Mouse (Mus musculus) forebrain, embryonic 13.5 days (tissue): ENCODE measurements around the gene Hdgfl2. TPM values are rescaled to one million over a fixed set of nuclear protein-coding genes. Genes with fewer than 3 reads are reported as not detected.
"Not testable (repeated sequence)": the region's sequence is repeated elsewhere in the genome, so short reads cannot be mapped to it uniquely, and the experiment has no call there.

ENCODE experiments used
- ATAC-seq: fragments of 200-750 bp; cut with Nextera tagmentation; 2 replicates; pipeline ENCODE4 v1.8.0; 2017
- H3K27ac ChIP-seq: fragments of 300-500 bp; sonication (generic); 2 replicates; pipeline ENCODE4 v1.5.1; 2015; ENCODE audit warnings: inconsistent platforms, mild to moderate bottlenecking, moderate library complexity
- H3K27me3 ChIP-seq: fragments of 300-500 bp; sonication (generic); 2 replicates; pipeline ENCODE4 v1.6.1; 2015; ENCODE audit warnings: mild to moderate bottlenecking, inconsistent platforms
- H3K36me3 ChIP-seq: fragments of 300-500 bp; sonication (generic); 2 replicates; pipeline ENCODE4 v1.6.1; 2015; ENCODE audit warnings: mild to moderate bottlenecking, inconsistent platforms; ENCODE audit not compliant: poor library complexity, severe bottlenecking
- H3K4me1 ChIP-seq: fragments of 300-500 bp; sonication (generic); 2 replicates; pipeline ENCODE4 v1.6.1; 2015; ENCODE audit warnings: inconsistent platforms
- H3K4me2 ChIP-seq: fragments of 300-500 bp; sonication (generic); 2 replicates; pipeline ENCODE4 v1.6.1; 2015; ENCODE audit warnings: inconsistent platforms, mild to moderate bottlenecking, moderate library complexity
- H3K4me3 ChIP-seq: fragments of 300-500 bp; sonication (generic); 2 replicates; pipeline ENCODE4 v1.5.1; 2015; ENCODE audit warnings: mild to moderate bottlenecking, inconsistent platforms
- H3K9ac ChIP-seq: fragments of 300-500 bp; sonication (generic); 2 replicates; pipeline ENCODE4 v1.6.1; 2015; ENCODE audit warnings: mild to moderate bottlenecking, inconsistent platforms
- H3K9me3 ChIP-seq: fragments of 300-500 bp; sonication (generic); replicated peaks from 2 replicates; pipeline ENCODE4 v1.6.1; 2016; ENCODE audit warnings: inconsistent platforms
- WGBS: fragments of 180-500 bp; shearing (Covaris S2); methylation state at CpG from one replicate; pipeline ENCODE4 v1.1.7; 2015; 5-methylcytosine and 5-hydroxymethylcytosine counted together
- polyA plus RNA-seq: library from polyadenylated mRNA; unstranded; fragments of >200 nt; fragmentation: Nextera tagmentation; extraction: Ambion mirVana; gene quantifications from 2 replicates; pipeline ENCODE4 v1.2.1, GENCODE M21; 2015

Gene Hdgfl2
- polyA plus RNA-seq, 1 experiment from 2014 or later: 163 TPM

DNA sequence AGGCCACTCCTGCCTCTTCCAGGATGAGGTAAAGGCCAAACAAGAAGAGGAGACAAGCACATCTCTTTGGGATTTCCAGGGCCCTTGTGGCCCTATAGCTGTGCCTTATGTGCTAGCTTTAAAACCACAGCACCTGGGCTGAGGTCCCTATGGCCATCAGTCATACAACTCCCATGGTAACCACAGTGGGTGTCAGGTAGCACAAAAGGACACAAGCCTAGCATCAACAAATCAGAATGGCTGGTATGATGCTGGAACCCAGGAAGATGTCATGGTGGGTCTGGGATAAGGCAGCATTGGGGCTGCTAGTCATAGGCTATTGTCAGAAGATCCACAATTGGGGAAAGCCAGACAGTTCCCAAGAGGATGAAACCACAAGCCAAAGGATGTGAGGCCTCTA, 8.3 kb upstream of the Hdgfl2 start:
- Histone ChIP-seq H3K4me3 (no peak overlapping the region), H3K4me2 (no peak overlapping the region), H3K9me3 (no peaks in the 10 kb centered on the region), H3K9ac (no peak overlapping the region), H3K27me3 (no peaks in the 10 kb centered on the region), H3K4me1 (peaks cover 20% of the 10 kb centered on the region), H3K36me3 (peaks cover 71% of the 10 kb centered on the region), H3K27ac (no peak overlapping the region)
- ATAC-seq: no peak

DNA sequence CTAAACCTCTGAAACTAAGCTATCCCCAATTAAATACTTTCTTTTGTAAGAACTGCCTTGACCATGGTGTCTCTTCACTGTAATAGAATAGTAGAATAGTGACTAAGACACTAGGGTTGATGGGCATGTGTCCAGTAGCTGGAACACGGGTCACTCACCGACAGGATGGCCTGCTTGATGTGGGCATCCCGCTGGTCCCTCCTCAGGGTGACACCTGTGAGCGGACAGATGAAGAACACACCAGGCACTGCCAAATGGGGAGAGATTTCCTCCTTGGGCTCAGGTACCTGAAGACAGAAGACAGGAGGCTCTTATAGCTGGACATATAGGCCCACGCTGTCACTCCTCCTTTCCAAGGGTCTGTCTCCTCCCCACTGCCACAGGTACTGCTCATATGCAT, 7.2 kb upstream of the Hdgfl2 start:
- no peak overlapping the region for H3K4me3 ChIP-seq
- WGBS: 89% methylated on average over 5 of the region's 5 CpGs
- H3K36me3 ChIP-seq: peaks cover 60% of the 10 kb centered on the region
- no peak for ATAC-seq
- H3K4me1 ChIP-seq: peaks cover 20% of the 10 kb centered on the region
- no peaks in the 10 kb centered on the region for H3K9me3 ChIP-seq
- H3K4me2 ChIP-seq: no peak overlapping the region
- no peaks in the 10 kb centered on the region for H3K27me3 ChIP-seq
- H3K9ac ChIP-seq: no peak overlapping the region
- no peak overlapping the region for H3K27ac ChIP-seq

DNA sequence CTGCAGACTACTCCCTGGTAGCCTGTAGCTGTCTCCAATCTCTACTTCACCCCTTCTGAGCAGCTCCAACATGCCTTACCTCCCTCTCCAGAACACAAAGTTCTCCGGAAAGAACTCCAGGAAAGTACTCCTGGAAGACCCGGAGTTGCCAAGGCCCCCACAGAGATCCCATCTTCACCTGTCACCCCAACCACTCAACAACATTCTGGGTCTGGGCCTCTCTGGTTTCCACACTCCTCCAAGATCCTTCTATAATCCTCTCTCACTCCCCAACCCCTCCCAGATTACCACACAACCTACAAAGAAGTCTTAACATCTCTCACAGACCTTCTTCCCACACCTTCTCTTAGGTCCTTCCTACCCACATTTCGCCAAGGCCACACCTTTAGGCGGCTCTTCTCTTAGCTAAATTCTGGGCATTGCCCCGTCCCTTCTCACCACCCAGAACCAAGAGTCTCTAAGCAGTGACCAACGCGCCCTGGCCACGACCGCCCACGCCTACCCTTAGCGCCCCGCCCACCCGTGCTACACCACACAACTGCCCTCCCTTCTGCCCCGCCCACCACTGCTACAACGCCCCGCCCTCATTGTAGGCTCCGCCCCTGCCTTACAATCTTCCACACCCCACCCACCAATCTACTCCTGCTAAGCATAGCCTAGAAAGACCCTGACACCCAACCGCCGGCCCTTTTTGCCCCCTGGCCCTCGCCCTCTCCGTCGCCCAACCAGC, 5.2 kb upstream of the Hdgfl2 start:
- Histone ChIP-seq H3K4me2 (peak overlapping the region; percentile 74), H3K4me1 (peaks cover 20% of the 10 kb centered on the region), H3K4me3 (peak overlapping the region; percentile 77), H3K9me3 (no peaks in the 10 kb centered on the region), H3K36me3 (peaks cover 39% of the 10 kb centered on the region), H3K27ac (peak overlapping the region; percentile 88), H3K9ac (peak overlapping the region; percentile 83), H3K27me3 (no peaks in the 10 kb centered on the region)
- ATAC-seq: peak; percentile 2
- WGBS: 8% methylated on average over 22 of the region's 22 CpGs

DNA sequence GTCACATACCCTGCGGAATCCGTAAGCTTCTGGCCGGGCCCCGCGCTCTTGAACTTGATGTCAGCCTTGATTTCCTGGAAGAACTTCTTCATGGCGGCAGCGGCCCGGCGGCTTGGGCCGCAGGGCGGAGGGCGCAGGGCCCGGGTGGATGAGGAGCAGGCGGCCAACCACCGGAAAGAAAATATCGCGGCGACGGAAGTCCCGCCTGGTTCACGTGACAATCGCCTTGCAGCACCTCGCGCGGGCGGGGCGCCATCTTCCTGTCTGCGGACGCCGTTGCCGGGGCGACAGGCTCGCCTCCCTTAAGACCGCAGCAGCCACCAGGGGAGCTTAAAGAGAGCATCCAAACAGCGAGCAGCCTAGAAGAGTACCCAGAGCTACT, 4.6 kb upstream of the Hdgfl2 start, which contains the start of gene Ubxn6:
Gene Ubxn6, minus strand, starts transcription at position 202 of the 382 bp plus-strand sequence.
- Histone ChIP-seq H3K4me1 (peaks cover 20% of the 10 kb centered on the region), H3K27ac (peak within 1 kb of the TSS; percentile 88), H3K27me3 (no peaks in the 10 kb centered on the region), H3K9me3 (no peaks in the 10 kb centered on the region), H3K4me2 (peak within 1 kb of the TSS; percentile 74), H3K36me3 (peaks cover 34% of the 10 kb centered on the region), H3K4me3 (peak within 1 kb of the TSS; percentile 77), H3K9ac (peak within 1 kb of the TSS; percentile 83)
- peak; percentile 68 for ATAC-seq
- WGBS: 0% methylated on average over 35 of the region's 35 CpGs

DNA sequence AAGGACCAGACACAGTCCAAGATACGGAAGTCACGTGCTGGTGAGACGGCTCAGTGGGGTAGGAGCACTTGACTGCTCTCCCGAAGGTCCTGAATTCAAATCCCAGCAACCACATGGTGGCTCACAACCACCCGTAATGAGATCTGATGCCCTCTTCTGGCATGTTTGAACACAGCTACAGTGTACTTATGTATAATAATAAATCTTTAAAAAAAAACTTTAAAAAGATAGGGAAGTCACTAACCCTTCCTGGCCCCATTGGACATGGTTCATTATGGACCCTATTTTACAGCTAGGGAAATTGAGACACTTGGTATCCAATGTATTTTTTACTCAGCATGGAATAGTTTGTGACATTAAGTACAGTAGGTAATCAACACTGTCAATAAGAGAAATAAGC, 1.9 kb upstream of the Hdgfl2 start:
- Histone ChIP-seq H3K4me2 (no peak overlapping the region), H3K9ac (no peak overlapping the region), H3K4me3 (no peak overlapping the region), H3K27ac (no peak overlapping the region), H3K4me1 (peaks cover 47% of the 10 kb centered on the region), H3K9me3 (no peaks in the 10 kb centered on the region), H3K36me3 (peaks cover 13% of the 10 kb centered on the region), H3K27me3 (no peaks in the 10 kb centered on the region)
- no peak for ATAC-seq
- WGBS: 94% methylated on average over 5 of the region's 5 CpGs

DNA sequence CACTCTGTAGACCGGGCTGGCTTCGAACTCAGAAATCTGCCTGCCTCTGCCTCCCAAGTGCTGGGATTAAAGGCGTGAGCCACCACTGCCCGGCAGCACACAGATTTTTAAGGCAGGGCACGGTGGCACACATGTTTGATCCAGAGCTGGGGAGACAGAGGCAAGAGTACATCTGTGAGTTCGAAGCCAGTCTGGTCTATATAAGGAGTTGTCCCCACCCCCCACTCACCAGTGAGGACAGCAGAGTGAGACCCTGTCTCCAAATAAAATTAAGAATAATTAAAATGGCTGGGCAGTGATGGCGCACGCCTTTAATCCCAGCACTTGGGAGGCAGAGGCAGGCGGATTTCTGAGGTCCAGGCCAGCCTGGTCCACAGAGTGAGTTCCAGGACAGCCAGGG, 1.1 kb upstream of the Hdgfl2 start:
- WGBS: 62% methylated on average over 9 of the region's 9 CpGs
- H3K9ac ChIP-seq, H3K27ac ChIP-seq, H3K27me3 ChIP-seq, H3K9me3 ChIP-seq, ATAC-seq: not testable (repeated sequence)
- Histone ChIP-seq H3K4me3 (peak overlapping the region; percentile 80; the same call in 1 of the 2 replicates), H3K4me1 (peaks cover 51% of the 10 kb centered on the region), H3K4me2 (peak overlapping the region; percentile 41), H3K36me3 (peaks cover 14% of the 10 kb centered on the region)

DNA sequence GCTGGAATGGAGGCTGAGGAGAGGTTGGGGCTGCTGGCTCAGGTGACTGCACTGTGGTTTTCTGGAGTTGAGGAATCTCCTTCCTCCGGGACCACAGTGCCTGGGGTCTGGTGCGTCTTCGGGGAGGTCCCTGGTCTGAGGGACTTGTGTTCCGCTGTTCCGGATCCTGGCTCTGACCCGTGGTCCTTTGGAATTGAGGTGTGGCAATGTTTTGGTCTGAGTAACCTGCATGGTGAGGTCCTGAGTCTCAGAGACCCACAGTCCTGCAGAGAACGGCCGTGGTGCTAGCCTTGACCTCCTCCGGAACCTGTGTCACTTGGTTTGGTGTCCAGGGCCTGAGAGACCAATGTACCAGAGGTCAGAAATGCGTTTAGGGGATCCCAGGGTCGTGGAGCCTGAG, 487 bp downstream of the Hdgfl2 start:
- H3K27ac ChIP-seq: peak overlapping the region; percentile 53; the same call in 1 of the 2 replicates
- ATAC-seq: no peak
- WGBS: 1% methylated on average over 10 of the region's 11 CpGs

DNA sequence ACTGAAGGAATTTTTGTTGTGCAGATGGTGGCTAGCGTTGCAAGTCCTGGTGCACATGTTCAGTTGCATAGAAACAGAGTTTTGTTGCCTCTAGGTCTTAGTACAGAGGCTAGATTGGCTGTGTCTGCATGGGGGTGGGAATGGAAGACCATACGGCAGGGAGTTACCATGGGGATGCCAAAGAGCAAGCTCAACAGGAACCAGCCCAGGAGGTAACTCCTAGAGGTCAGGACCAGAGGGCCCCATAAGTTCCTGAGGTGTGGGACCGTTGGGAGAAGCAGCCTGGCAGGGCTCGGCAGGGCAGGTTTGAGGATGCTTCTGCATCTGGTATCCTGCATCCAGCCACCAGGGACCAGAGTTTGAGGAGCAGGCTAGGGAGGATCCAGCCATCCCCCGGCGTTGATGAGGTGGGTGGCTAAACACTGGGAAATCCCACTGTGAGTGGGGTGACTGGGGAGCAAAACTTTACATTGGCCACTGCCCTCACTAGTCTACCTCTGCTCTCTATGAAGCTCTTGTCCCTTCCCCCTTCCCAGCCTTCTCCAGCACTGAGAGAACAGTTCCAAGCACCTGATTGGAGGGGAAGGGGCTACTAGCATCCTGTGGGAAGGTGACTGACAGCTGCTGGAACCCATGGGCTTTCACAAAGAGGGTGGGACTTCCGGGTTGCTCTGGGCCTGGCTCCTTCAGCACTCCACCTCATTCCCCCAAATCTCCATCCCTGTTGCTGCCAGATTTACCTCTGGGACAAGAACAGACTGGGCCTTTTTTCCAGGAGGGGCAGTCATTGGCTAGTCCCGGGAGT, 1.5 kb downstream of the Hdgfl2 start:
- 9% methylated on average over 8 of the region's 8 CpGs for WGBS
- Histone ChIP-seq H3K36me3 (peaks cover 35% of the 10 kb centered on the region), H3K9ac (peak overlapping the region; percentile 84), H3K4me2 (peak overlapping the region; percentile 99), H3K9me3 (no peaks in the 10 kb centered on the region), H3K27ac (peak overlapping the region; percentile 63), H3K4me3 (peak overlapping the region; percentile 80), H3K27me3 (no peaks in the 10 kb centered on the region), H3K4me1 (peaks cover 32% of the 10 kb centered on the region)
- peak; percentile 66 for ATAC-seq

More for the DNA sequence above, 487 bp downstream of the Hdgfl2 start:
- peak overlapping the region; percentile 99 for H3K4me2 ChIP-seq
- no peaks in the 10 kb centered on the region for H3K9me3 ChIP-seq
- H3K9ac ChIP-seq: peak overlapping the region; percentile 84
- H3K4me3 ChIP-seq: peak overlapping the region; percentile 80
- H3K36me3 ChIP-seq: peaks cover 26% of the 10 kb centered on the region
- H3K27me3 ChIP-seq: no peaks in the 10 kb centered on the region
- peaks cover 39% of the 10 kb centered on the region for H3K4me1 ChIP-seq

DNA sequence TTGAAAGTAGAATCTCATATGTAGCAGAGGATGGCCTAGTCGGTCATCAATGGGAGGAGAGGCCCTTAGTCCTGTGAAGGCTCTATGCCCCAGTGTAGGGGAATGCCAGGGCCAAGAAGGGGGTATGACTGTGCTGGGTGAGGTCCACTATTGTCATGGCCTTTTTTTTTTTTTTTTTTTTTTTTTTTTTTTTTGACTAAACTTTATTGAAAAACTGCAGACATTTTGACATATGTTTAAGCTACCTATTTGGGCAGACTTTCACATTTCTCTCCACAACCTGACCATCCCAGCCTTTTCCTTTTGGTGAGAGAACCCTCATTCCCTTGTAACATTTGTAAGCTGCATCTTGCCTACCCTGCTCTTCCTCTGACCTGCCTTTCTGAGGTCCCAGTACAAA, 12.9 kb downstream of the Hdgfl2 start:
- Histone ChIP-seq H3K9ac (no peak overlapping the region), H3K4me1 (no peaks in the 10 kb centered on the region), H3K36me3 (peaks cover 75% of the 10 kb centered on the region), H3K27me3 (no peaks in the 10 kb centered on the region), H3K4me2 (no peak overlapping the region), H3K4me3 (no peak overlapping the region), H3K27ac (no peak overlapping the region), H3K9me3 (no peaks in the 10 kb centered on the region)
- WGBS: 100% methylated on average over 1 of the region's 1 CpGs
- ATAC-seq: no peak

DNA sequence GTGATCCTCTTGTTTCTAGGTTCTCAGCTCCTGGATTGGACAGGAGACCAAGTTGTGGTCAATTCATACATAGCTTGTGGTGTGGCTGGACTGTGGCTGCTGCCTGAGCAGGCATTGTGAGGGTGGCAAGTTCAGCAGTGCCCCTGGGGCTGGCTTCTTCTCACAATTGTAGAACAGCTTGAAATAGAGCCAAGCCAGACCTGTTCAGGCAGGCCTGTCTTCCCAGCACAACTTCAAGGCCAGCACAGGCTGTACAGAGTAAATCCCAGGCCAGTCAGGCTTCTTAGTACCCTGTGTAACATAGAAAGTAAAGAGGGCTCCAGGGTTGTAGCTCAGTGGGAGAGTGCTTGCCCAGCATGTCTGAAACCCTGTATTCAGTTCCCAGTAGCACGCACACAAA, 13.4 kb downstream of the Hdgfl2 start:
- no peak for ATAC-seq
- Histone ChIP-seq H3K4me2 (no peak overlapping the region), H3K27me3 (no peaks in the 10 kb centered on the region), H3K27ac (no peak overlapping the region), H3K4me1 (no peaks in the 10 kb centered on the region), H3K9me3 (no peaks in the 10 kb centered on the region), H3K36me3 (peaks cover 75% of the 10 kb centered on the region), H3K9ac (no peak overlapping the region), H3K4me3 (no peak overlapping the region)
- 84% methylated on average over 1 of the region's 1 CpGs for WGBS

DNA sequence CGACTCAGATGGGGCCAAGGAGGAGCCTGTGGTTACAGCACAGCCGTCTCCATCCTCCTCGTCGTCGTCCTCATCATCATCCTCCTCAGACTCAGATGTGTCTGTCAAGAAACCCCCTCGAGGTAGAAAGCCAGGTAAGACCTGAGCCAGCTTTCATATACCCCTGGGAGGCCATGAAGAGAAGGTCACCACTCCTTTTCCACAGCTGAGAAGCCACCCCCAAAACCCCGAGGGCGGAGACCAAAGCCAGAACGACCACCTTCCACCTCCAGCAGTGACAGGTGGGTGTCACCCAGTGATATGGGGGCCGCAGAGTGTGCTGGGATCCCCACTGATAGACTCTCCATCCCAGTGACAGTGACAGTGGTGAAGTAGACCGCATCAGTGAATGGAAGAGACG, 17.4 kb downstream of the Hdgfl2 start:
- H3K27me3 ChIP-seq: no peaks in the 10 kb centered on the region
- no peak overlapping the region for H3K27ac ChIP-seq
- WGBS: 92% methylated on average over 12 of the region's 12 CpGs
- no peaks in the 10 kb centered on the region for H3K9me3 ChIP-seq
- H3K36me3 ChIP-seq: peaks cover 89% of the 10 kb centered on the region
- H3K9ac ChIP-seq: no peak overlapping the region
- no peak overlapping the region for H3K4me3 ChIP-seq
- H3K4me2 ChIP-seq: no peak overlapping the region
- H3K4me1 ChIP-seq: no peaks in the 10 kb centered on the region
- no peak for ATAC-seq

DNA sequence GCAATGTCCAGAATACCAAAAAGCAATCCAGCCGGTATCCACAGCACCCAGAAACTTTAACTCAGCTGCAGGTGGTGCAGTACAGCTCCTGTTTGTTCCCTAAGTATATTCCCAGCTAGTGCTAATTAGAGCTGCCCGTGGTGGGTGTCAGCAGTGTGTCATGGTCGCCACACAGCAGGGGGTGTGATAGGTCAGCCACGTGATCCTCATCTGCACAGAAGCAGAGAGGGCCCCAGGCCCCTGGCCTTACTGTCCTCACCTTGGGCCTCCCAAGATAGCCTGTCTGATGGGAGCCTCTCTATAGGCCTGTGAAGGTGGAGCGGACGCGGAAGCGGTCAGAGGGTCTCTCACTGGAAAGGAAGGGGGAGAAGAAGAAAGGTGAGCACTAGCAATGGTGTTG, 18.7 kb downstream of the Hdgfl2 start:
- no peak overlapping the region for H3K9ac ChIP-seq
- H3K4me2 ChIP-seq: no peak overlapping the region
- H3K27ac ChIP-seq: no peak overlapping the region
- no peaks in the 10 kb centered on the region for H3K27me3 ChIP-seq
- no peaks in the 10 kb centered on the region for H3K4me1 ChIP-seq
- no peak for ATAC-seq
- H3K4me3 ChIP-seq: no peak overlapping the region
- peaks cover 97% of the 10 kb centered on the region for H3K36me3 ChIP-seq
- 95% methylated on average over 8 of the region's 8 CpGs for WGBS
- no peaks in the 10 kb centered on the region for H3K9me3 ChIP-seq
